Mouse (Mus musculus): ENCODE measurements around the gene Gbx2.

The Gbx2 gene

GRCm38 (mm10) chr1:89926583-89927060 is 4.4 kb downstream of the Gbx2 start:
- ChIA-PET CTCF (interaction anchor here in 2 of 4 experiments (1.0 to 1.6 kb wide), 4 partner anchors 9 to 280 kb away, joined by 3 to 10 read pairs (median 4); no protein-coding TSS in a partner anchor), POLR2A (interaction anchor here in 3 of 4 experiments (0.6 to 5.0 kb wide), 8 partner anchors 8 to 511 kb away, joined by 3 to 36 read pairs (median 6); no protein-coding TSS in a partner anchor)

GRCm38 (mm10) chr1:89925501-89926190 is 5.3 kb downstream of the Gbx2 start:
- ChIA-PET POLR2A (interaction anchor here in 3 of 4 experiments (0.6 to 5.5 kb wide), 13 partner anchors 8 to 623 kb away, joined by 3 to 36 read pairs (median 5); partner anchors contain the start of gene Iqca (in 1 of the 3)), CTCF (interaction anchor here in 3 of 4 experiments (0.6 to 3.2 kb wide), 3 partner anchors 14 to 17 kb away, joined by 3 to 15 read pairs (median 9); no protein-coding TSS in a partner anchor)

GRCm38 (mm10) chr1:89923642-89924020 is 7.3 kb downstream of the Gbx2 start:
- ChIA-PET POLR2A (interaction anchor here in 3 of 4 experiments (0.6 to 5.5 kb wide), 12 partner anchors 8 to 53 kb away, joined by 3 to 36 read pairs (median 3); partner anchors contain the start of gene Gbx2 (in 1 of the 3)), CTCF (interaction anchor here (0.6 to 3.2 kb wide), 10 partner anchors 12 to 552 kb away, joined by 3 to 15 read pairs (median 4); no protein-coding TSS in a partner anchor)

GRCm38 (mm10) chr1:89922883-89923641 is 7.9 kb downstream of the Gbx2 start:
- ChIA-PET CTCF (interaction anchor here (0.5 to 3.2 kb wide), 13 partner anchors 12 to 553 kb away, joined by 3 to 15 read pairs (median 4); no protein-coding TSS in a partner anchor), POLR2A (interaction anchor here in 2 of 4 experiments (0.9 to 5.5 kb wide), 10 partner anchors 8 to 52 kb away, joined by 3 to 36 read pairs (median 4); partner anchors contain the start of gene Gbx2 (in 2 of the 2))

GRCm38 (mm10) chr1:89922282-89922681 is 8.7 kb downstream of the Gbx2 start:
- ChIA-PET CTCF (interaction anchor here in 3 of 4 experiments (0.6 to 3.2 kb wide), 6 partner anchors 8 to 353 kb away, joined by 3 to 15 read pairs (median 5); no protein-coding TSS in a partner anchor), POLR2A (interaction anchor here in 2 of 4 experiments (0.6 to 5.5 kb wide), 5 partner anchors 9 to 47 kb away, joined by 3 to 33 read pairs (median 7); partner anchors contain the start of gene Gbx2 (in 2 of the 2))

GRCm38 (mm10) chr1:89921806-89922205 is 9.2 kb downstream of the Gbx2 start:
- POLR2A ChIA-PET, result interaction anchor here in 3 of 4 experiments (0.6 to 5.5 kb wide), 6 partner anchors 9 to 52 kb away, joined by 3 to 33 read pairs (median 6); partner anchors contain the start of gene Gbx2 (in 2 of the 3)
- CTCF ChIA-PET, result interaction anchor here in 3 of 4 experiments (0.6 to 1.9 kb wide), 5 partner anchors 8 to 352 kb away, joined by 3 to 9 read pairs (median 4); no protein-coding TSS in a partner anchor

GRCm38 (mm10) chr1:89919206-89919605 is 11.8 kb downstream of the Gbx2 start:
- POLR2A ChIA-PET, result interaction anchor here in 2 of 4 experiments (0.6 to 2.5 kb wide), 6 partner anchors 8 to 48 kb away, joined by 3 to 13 read pairs (median 4); partner anchors contain the start of gene Gbx2 (in 1 of the 2)
- CTCF ChIA-PET, result interaction anchor here in 1 of 4 experiments (1.2 kb wide), 1 partner anchor 11 kb away, joined by 3 read pairs; no protein-coding TSS in a partner anchor

- POLR2A ChIA-PET, result interaction anchor here in 3 of 4 experiments (0.6 to 2.5 kb wide), 11 partner anchors 9 to 188 kb away, joined by 3 to 13 read pairs (median 4); partner anchors contain the start of gene Gbx2 (in 2 of the 3)
- CTCF ChIA-PET, result interaction anchor here (0.6 to 1.7 kb wide), 7 partner anchors 9 to 1092 kb away, joined by 3 to 8 read pairs (median 4); no protein-coding TSS in a partner anchor
Measured at GRCm38 (mm10) chr1:89918111-89918510, 12.9 kb downstream of the Gbx2 start.

- ChIA-PET POLR2A (interaction anchor here in 3 of 4 experiments (0.6 to 1.7 kb wide), 9 partner anchors 10 to 900 kb away, joined by 3 to 4 read pairs (median 3); partner anchors contain the start of gene Gbx2 (in 1 of the 3)), CTCF (interaction anchor here in 2 of 4 experiments (0.6 to 1.1 kb wide), 3 partner anchors 11 to 160 kb away, joined by 3 to 6 read pairs (median 3); no protein-coding TSS in a partner anchor)
Measured at GRCm38 (mm10) chr1:89913611-89914010, 17.4 kb downstream of the Gbx2 start.

- CTCF ChIA-PET, result interaction anchor here in 2 of 4 experiments (0.9 to 1.2 kb wide), 2 partner anchors 17 to 27 kb away, joined by 4 to 6 read pairs; no protein-coding TSS in a partner anchor
- POLR2A ChIA-PET, result interaction anchor here in 2 of 4 experiments (0.6 to 6.0 kb wide), 3 partner anchors 11 to 842 kb away, joined by 3 to 33 read pairs (median 8); partner anchors contain the start of gene Sh3bp4 (in 1 of the 2)
Measured at GRCm38 (mm10) chr1:89912392-89912791, 18.6 kb downstream of the Gbx2 start.

- ChIA-PET CTCF (no interaction called here), POLR2A (interaction anchor here in 1 of 4 experiments (0.9 to 6.0 kb wide), 2 partner anchors 10 to 13 kb away, joined by 4 to 33 read pairs; no protein-coding TSS in a partner anchor)
Measured at GRCm38 (mm10) chr1:89909796-89910195, 21.2 kb downstream of the Gbx2 start.

- CTCF ChIA-PET, result interaction anchor here in 1 of 4 experiments (0.5 to 0.7 kb wide), 2 partner anchors 11 to 27 kb away, joined by 3 read pairs; no protein-coding TSS in a partner anchor
- POLR2A ChIA-PET, result interaction anchor here in 1 of 4 experiments (0.5 kb wide), 1 partner anchor 120 kb away, joined by 3 read pairs; no protein-coding TSS in a partner anchor
Measured at GRCm38 (mm10) chr1:89902641-89903040, 28.3 kb downstream of the Gbx2 start.

- CTCF ChIA-PET, result interaction anchor here in 1 of 4 experiments (0.7 kb wide), 1 partner anchor 27 kb away, joined by 3 read pairs; no protein-coding TSS in a partner anchor
- POLR2A ChIA-PET, result interaction anchor here in 1 of 4 experiments (0.5 kb wide), 1 partner anchor 119 kb away, joined by 3 read pairs; no protein-coding TSS in a partner anchor
Measured at GRCm38 (mm10) chr1:89902236-89902635, 28.7 kb downstream of the Gbx2 start.

- CTCF ChIA-PET, result no interaction called here
- POLR2A ChIA-PET, result interaction anchor here in 2 of 4 experiments (0.9 to 1.1 kb wide), 2 partner anchors 12 to 30 kb away, joined by 3 to 4 read pairs; partner anchors contain the start of gene Gbx2 (in 1 of the 2)
Measured at GRCm38 (mm10) chr1:89901381-89901780, 29.6 kb downstream of the Gbx2 start.

GRCm38 (mm10) chr1:89899761-89900445 is 31.1 kb downstream of the Gbx2 start:
- ChIA-PET CTCF (interaction anchor here in 1 of 4 experiments (0.6 to 0.7 kb wide), 2 partner anchors 256 to 1609 kb away, joined by 3 to 5 read pairs; no protein-coding TSS in a partner anchor), POLR2A (interaction anchor here in 1 of 4 experiments (1.4 kb wide), 1 partner anchor 36 kb away, joined by 3 read pairs; no protein-coding TSS in a partner anchor)

- ChIA-PET CTCF (no interaction called here), POLR2A (interaction anchor here in 1 of 4 experiments (1.4 to 1.9 kb wide), 3 partner anchors 26 to 36 kb away, joined by 3 to 6 read pairs (median 4); no protein-coding TSS in a partner anchor)
Measured at GRCm38 (mm10) chr1:89899036-89899435, 31.9 kb downstream of the Gbx2 start.
